Mouse (Mus musculus) megakaryocyte, embryonic 14.5 days (primary cell): Measurements from ENCODE around the gene Iba57. TPM values are rescaled to one million over a fixed set of nuclear protein-coding genes. Genes with fewer than 3 reads are reported as not detected.

ENCODE experiments used
- H3K27me3 ChIP-seq: replicated peaks from 2 replicates; pipeline ENCODE3; 2012; ENCODE audit warnings: inconsistent platforms
- H3K36me3 ChIP-seq: replicated peaks from 2 replicates; pipeline ENCODE3; 2012; ENCODE audit warnings: low read length, inconsistent platforms, mixed read lengths
- H3K4me1 ChIP-seq: 2 replicates; pipeline ENCODE4 v1.6.1; 2012; ENCODE audit warnings: inconsistent platforms
- H3K4me3 ChIP-seq: replicated peaks from 2 replicates; pipeline ENCODE3; 2012; ENCODE audit warnings: moderate library complexity, mild to moderate bottlenecking, inconsistent platforms
- H3K9me3 ChIP-seq: 2 replicates; pipeline ENCODE4 v1.6.1; 2012; ENCODE audit warnings: inconsistent platforms
- FLI1 ChIP-seq: IDR thresholded peaks from 2 replicates; pipeline ENCODE4 v1.6.1; 2012; ENCODE audit warnings: low read length, inconsistent platforms, mixed read lengths
- GATA1 ChIP-seq: IDR thresholded peaks from 3 replicates; pipeline ENCODE4 v1.6.1; 2012; ENCODE audit warnings: mixed read lengths, low read length, inconsistent platforms, borderline replicate concordance
- polyA plus RNA-seq: library from polyadenylated mRNA; stranded (reverse); fragments of >175 nt; gene quantifications from 2 replicates; pipeline ENCODE4 v1.2.3, GENCODE M21; 2012; ENCODE audit warnings: low replicate concordance; ENCODE audit not compliant: insufficient read depth

Iba57 gene
- polyA plus RNA-seq, 1 experiment, result 2.5 TPM

DNA sequence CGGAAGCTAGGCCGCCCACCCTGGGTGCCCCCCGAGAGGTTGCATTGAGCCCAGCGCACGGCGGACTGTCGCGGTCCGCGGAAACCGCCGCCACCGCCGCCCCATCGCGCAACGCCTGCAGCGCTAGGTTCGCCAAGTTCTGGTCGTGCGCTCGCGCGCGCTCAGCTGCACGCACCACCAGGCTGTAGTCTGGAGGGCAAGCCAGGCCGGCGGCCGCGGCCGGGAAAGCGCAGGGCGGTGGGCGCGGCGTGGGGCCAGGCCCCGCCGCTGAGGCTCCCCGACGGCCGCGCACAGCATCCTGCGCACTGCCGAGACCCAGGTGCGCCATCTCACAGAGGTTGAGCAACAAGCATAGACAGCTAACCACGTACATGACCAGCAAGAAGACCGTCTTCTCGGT lies 12.9 kb upstream of the Iba57 start:
- H3K27me3 ChIP-seq, result peaks cover 92% of the 10 kb centered on the region
- no peaks in the 10 kb centered on the region for H3K36me3 ChIP-seq
- 0 out of 2 replicates have a peak, but pooled peaks cover 3% of the 10 kb centered on the region for H3K9me3 ChIP-seq
- H3K4me3 ChIP-seq, result peak overlapping the region; percentile 50
- TF ChIP-seq FLI1, result no peak
- no peak for TF ChIP-seq GATA1
- H3K4me1 ChIP-seq, result peaks cover 16% of the 10 kb centered on the region

DNA sequence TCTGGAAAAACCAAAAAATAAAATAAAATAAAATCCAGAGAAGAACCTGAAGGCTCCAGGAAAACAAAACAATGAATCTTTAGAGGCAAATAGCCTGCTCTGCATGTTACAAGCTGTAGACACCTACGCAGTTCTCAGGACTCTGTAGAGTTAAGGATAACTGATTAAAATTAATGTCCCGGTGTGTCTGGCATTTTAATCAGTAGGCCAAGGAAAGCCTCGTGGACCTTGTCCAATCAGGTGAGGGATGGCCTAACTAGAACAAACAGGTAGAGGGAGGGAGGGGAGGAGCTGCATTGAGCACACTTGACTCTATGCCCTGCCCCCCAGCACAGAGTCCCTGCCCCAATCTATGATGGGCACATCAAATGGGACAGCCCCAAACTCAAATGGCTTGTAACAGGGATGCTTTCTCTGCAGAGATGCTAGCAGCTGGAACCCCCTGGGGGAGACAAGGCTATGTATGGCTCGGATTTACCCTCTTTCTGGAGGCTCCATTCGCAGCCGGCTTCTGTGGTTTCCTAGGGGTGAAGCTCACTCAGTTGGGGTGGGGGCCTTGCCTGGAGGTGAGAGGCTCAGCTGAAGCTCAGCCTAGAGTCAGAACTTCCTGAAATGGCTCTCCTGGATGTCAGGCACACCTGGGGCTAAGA lies 10.8 kb upstream of the Iba57 start:
- Histone ChIP-seq H3K9me3 (0 out of 2 replicates have a peak, but pooled peaks cover 3% of the 10 kb centered on the region), H3K36me3 (no peaks in the 10 kb centered on the region), H3K4me3 (no peak overlapping the region), H3K27me3 (peaks cover 89% of the 10 kb centered on the region), H3K4me1 (peaks cover 16% of the 10 kb centered on the region)
- no peak for TF ChIP-seq GATA1
- no peak for TF ChIP-seq FLI1

DNA sequence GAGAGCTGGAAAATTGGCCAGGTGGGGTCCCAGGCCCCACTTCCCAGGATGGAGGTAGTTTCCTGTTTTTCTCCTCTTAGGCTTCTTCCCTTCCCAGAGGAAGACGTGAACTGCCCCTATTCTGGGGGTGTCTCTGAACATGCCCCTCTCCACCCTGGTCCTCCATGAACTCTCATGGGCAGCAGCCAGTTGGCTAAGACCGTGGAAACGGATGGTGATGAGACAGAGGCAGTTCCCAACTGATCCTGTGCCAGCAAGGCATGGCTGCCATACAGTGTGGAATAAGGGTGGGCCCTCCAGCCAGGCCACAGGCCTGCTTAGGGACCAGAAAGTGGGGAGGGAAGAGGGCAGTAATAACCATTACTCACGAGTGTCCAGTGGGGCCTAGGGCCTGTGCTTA lies 7.0 kb upstream of the Iba57 start:
- Histone ChIP-seq H3K4me1 (peaks cover 19% of the 10 kb centered on the region), H3K9me3 (no peaks in the 10 kb centered on the region), H3K27me3 (peaks cover 63% of the 10 kb centered on the region), H3K4me3 (no peak overlapping the region), H3K36me3 (no peaks in the 10 kb centered on the region)
- no peak for TF ChIP-seq GATA1

DNA sequence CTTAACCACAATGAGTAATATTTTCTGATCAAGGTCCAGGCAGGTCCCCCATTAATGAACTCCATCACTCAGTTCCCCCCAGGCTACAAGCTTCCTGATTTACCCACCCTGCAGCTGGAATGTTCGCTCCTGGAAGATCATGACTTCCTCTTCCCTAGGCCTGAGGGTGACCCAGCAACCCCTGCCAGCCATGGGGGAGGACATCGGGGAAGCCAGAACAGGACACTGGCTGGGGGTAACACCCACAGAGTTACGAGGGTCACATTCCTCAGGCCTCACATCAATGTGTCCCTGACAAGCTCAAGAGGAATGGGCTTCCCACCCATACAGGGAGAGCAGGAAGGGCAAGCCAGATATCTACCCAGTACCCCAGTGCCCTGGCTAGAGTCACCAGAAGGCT lies 6.3 kb upstream of the Iba57 start:
- Histone ChIP-seq H3K36me3 (no peaks in the 10 kb centered on the region), H3K4me3 (no peak overlapping the region), H3K9me3 (no peaks in the 10 kb centered on the region), H3K27me3 (peaks cover 55% of the 10 kb centered on the region), H3K4me1 (peaks cover 25% of the 10 kb centered on the region)
- TF ChIP-seq GATA1, result no peak
- TF ChIP-seq FLI1, result no peak

DNA sequence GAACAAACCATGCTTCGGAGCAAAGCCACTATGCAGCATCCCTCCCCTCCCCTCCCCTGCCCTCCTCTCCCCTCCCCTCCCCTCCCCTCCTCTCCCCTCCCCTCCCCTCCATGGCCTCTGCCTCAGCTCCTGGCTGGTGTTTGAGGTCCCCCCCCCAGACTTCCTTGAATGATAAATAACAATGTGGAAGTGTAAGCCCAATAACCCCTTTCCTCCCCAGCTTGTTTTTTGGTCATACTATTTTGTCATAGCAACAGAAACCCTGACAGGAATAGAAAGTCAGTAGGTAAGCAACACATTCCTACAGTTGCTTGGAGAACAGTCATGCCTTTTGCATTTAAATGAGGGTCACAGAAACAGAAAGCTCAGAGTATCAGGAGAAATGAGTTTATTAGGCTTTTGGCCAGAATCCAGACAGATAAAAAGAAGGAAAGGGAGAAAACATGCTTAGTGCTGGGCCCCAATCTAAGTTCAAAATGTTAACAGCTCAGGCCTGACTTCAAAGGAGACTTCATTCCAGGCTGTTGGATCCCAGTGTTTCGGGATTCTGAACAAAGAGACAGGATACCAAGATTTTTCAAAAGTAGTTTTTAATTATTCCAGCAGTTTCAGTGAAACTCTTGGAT lies 2.2 kb upstream of the Iba57 start:
- H3K9me3 ChIP-seq, result no peaks in the 10 kb centered on the region

DNA sequence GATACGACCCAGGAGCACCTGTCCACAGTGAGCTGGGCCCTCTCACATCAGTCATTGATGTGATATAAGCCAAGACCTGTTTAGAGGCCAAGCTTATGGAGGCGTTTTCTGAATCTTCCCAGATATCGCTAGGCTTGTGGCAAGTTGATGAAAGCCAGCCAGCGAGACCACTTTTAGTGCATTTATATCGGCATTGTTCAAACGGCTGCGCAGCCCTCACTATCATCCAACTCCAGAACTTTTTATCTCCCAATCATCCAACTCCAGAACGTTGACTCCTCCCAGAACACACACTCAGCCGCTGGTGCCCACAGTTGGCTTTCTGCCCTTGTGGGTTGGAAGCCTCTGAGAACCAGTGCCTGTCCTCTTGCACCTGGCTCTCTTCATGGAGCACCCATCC lies 845 bp upstream of the Iba57 start:
- no peak for TF ChIP-seq GATA1
- no peak for TF ChIP-seq FLI1
- Histone ChIP-seq H3K4me1 (peaks cover 61% of the 10 kb centered on the region), H3K4me3 (peak overlapping the region; percentile 99), H3K9me3 (no peaks in the 10 kb centered on the region), H3K36me3 (no peaks in the 10 kb centered on the region), H3K27me3 (peaks cover 11% of the 10 kb centered on the region)

More for the DNA sequence above, 2.2 kb upstream of the Iba57 start:
- Histone ChIP-seq H3K4me3 (no peak overlapping the region), H3K36me3 (no peaks in the 10 kb centered on the region), H3K4me1 (peaks cover 59% of the 10 kb centered on the region), H3K27me3 (peaks cover 21% of the 10 kb centered on the region)
- TF ChIP-seq FLI1 (no peak), GATA1 (no peak)

DNA sequence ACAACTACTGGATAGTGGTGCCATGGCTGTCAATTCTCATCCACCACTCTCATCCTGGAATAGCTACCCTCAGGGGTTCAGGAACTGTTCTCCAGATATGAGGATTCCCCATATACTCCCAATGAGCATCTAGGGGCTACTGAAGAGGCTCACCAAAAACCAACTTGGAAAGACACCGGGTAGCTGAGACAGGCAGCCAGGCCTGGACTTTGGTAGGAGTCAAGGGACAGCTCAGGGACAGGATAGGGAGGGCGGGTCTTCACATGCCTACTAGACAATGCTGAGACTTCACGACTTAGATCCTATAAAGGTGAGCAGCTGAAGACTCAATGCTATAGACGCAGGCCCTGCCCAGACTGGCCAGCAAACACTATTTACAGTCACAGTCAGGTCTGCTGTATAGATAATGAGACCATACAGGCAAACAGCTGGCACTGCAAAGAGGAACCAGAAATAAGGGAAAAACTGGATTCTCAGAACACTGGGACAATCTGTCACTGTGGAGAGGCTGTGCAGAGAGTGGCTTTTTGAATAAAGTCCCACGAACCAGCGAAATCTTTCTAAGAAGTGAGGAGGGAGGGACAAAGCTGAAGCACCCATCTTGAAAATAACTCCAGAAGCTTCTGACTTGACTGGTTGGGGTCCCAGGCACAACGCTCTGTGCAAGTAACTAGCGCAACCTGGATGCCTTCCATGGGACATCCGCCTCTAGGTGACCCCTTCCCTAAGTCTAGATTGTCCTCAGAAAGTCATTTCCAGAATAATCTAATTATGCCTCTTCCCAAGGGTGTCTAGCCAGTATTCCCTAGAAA lies 890 bp downstream of the Iba57 start:
- Histone ChIP-seq H3K36me3 (peaks cover 13% of the 10 kb centered on the region), H3K27me3 (peaks cover 1% of the 10 kb centered on the region), H3K4me1 (peaks cover 49% of the 10 kb centered on the region), H3K9me3 (no peaks in the 10 kb centered on the region), H3K4me3 (peak overlapping the region; percentile 99)
- TF ChIP-seq GATA1 (no peak), FLI1 (no peak)

DNA sequence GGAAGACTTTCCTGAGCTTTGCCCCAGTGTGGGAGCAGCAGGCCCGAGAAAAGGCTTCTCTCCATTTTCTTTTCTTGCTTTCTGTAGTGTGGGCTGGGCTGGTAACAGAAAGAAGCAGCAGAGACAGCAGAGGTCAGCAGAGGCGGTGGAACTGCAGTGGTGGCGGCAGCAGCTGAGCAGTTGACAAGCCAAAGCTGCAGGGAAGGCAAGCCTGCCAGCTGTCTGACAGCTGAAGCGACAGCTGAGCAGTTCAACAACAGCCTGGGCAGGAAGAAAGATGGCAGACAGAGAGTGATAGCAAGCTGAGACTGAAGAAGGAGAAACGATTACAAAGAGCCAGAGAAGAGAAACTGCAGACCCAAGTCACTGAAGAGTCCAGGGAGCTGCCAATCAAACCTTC lies 2.1 kb downstream of the Iba57 start:
- TF ChIP-seq FLI1 (no peak), GATA1 (no peak)
- H3K4me3 ChIP-seq, result no peak overlapping the region

DNA sequence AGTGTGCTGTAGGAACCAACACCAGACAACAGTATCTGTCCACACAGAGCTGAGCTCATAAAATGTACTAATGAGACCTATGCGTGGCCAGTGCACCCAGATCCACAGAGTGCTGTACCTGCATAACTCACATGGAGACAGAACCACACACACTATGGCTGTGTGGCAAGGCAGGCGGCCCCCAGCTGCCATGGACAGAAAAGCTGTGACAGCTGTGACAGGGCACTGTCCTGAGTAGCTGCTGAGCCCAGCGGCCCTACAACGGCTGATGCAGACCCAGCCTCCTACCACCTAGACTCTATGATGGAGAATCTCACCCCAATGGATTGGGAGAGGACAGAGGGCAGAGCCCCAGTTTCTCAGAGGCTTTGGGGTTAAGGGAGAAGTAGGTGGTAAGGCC lies 4.0 kb downstream of the Iba57 start:
- Histone ChIP-seq H3K36me3 (peaks cover 34% of the 10 kb centered on the region), H3K9me3 (no peaks in the 10 kb centered on the region), H3K4me1 (peaks cover 37% of the 10 kb centered on the region), H3K27me3 (no peaks in the 10 kb centered on the region), H3K4me3 (no peak overlapping the region)
- no peak for TF ChIP-seq FLI1

More for the DNA sequence above, 2.1 kb downstream of the Iba57 start:
- H3K9me3 ChIP-seq, result no peaks in the 10 kb centered on the region
- peaks cover 47% of the 10 kb centered on the region for H3K4me1 ChIP-seq
- no peaks in the 10 kb centered on the region for H3K27me3 ChIP-seq
- peaks cover 25% of the 10 kb centered on the region for H3K36me3 ChIP-seq

DNA sequence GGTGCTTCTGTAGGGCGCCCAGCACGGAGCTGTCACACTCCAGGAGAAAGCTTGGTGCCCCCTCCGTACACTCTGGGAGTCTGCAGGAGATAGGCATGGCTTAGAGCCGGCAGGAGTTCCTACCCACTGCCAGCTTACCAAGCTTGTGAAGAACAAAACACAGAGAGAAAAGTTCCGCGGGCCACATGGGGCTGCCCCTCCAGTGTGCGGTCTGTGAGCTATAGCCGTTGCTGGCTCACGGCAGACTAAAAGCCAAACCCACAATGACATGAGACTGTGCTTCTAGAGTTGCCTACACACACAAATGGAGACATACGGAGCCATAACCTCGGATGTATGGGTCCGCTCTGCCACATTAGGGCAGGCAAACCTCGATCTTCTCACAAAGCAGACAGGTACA lies 4.4 kb downstream of the Iba57 start:
- H3K4me3 ChIP-seq, result no peak overlapping the region
- no peaks in the 10 kb centered on the region for H3K9me3 ChIP-seq
- peaks cover 36% of the 10 kb centered on the region for H3K4me1 ChIP-seq
- H3K36me3 ChIP-seq, result peaks cover 34% of the 10 kb centered on the region
- H3K27me3 ChIP-seq, result no peaks in the 10 kb centered on the region
- TF ChIP-seq GATA1 (no peak), FLI1 (no peak)
